Mouse (Mus musculus) urinary bladder, postnatal 25 days (tissue): ENCODE measurements around the gene Plekha8.
A peak's percentile ranks its signal among the peaks of the same experiment; 100 is the strongest.

ENCODE experiments used
- DNase-seq: peaks from one replicate; pipeline ENCODE4 v3.0.0; 2022; ENCODE audit warnings: low spot score

Plekha8 gene

GRCm38 (mm10) chr6:54655471-54656095, 60.7 kb downstream of the Plekha8 start:
- no peak for DNase-seq

GRCm38 (mm10) chr6:54657861-54658260, 63.0 kb downstream of the Plekha8 start:
- DNase-seq: no peak

GRCm38 (mm10) chr6:54669868-54670267, 75.0 kb downstream of the Plekha8 start:
- no peak for DNase-seq

GRCm38 (mm10) chr6:54672901-54673300, 78.0 kb downstream of the Plekha8 start:
- no peak for DNase-seq

GRCm38 (mm10) chr6:54679686-54680085, 84.8 kb downstream of the Plekha8 start:
- DNase-seq: no peak

- peak; percentile 100 for DNase-seq
These were observed 86.2 kb downstream of the Plekha8 start, which contains the start of gene Mturn for GRCm38 (mm10) chr6:54680891-54681745. Gene Mturn (plus strand): TSS chr6:54681624.

GRCm38 (mm10) chr6:54681746-54682428, 87.0 kb downstream of the Plekha8 start:
- no peak for DNase-seq

- no peak for DNase-seq
These were observed 89.2 kb downstream of the Plekha8 start for GRCm38 (mm10) chr6:54684085-54684484.

- DNase-seq: no peak
These were observed 90.2 kb downstream of the Plekha8 start for GRCm38 (mm10) chr6:54685103-54685502.

- DNase-seq: no peak
These were observed 90.9 kb downstream of the Plekha8 start for GRCm38 (mm10) chr6:54685716-54686395.

- no peak for DNase-seq
These were observed 92.2 kb downstream of the Plekha8 start for GRCm38 (mm10) chr6:54686946-54687737.

- no peak for DNase-seq
These were observed 93.8 kb downstream of the Plekha8 start for GRCm38 (mm10) chr6:54688467-54689323.

- DNase-seq: no peak
These were observed 94.8 kb downstream of the Plekha8 start for GRCm38 (mm10) chr6:54689686-54690085.

- DNase-seq: no peak
These were observed 95.9 kb downstream of the Plekha8 start for GRCm38 (mm10) chr6:54690838-54691237.

- no peak for DNase-seq
These were observed 96.6 kb downstream of the Plekha8 start for GRCm38 (mm10) chr6:54691368-54692116.

- no peak for DNase-seq
These were observed 97.3 kb downstream of the Plekha8 start for GRCm38 (mm10) chr6:54692201-54692600.

GRCm38 (mm10) chr6:54693286-54693685, 98.4 kb downstream of the Plekha8 start:
- no peak for DNase-seq
